Comparison of ENCODE assay signal across 16 mouse cellular contexts in genomic region chr4:153547871-153548270, GRCm38 (mm10).
A peak's percentile ranks its signal among the peaks of the same experiment; 100 is the strongest.
DNase-seq lines count a peak whose midpoint lies in the region; ATAC-seq and TF ChIP-seq lines count a peak whose summit lies in the region.
"Had no signal": no experiment of that assay in that cellular context is flagged by ENCODE, and none has a peak within 500 bp of the region (broad histone marks: within the 10 kb centered on the region; RNA-seq: fewer than 3 reads in every experiment).

No protein-coding gene starts in this region.

- H3K4me2 ChIP-seq in lung, postnatal 0 days (replicated peaks; ENCODE audit: low read depth, low read length): no peak overlapping the region
- H3K4me2 ChIP-seq: embryonic facial prominence, embryonic 12.5 days; forebrain, embryonic 13.5 days; heart, embryonic 15.5 days; hindbrain, embryonic 14.5 days; liver, embryonic 15.5 days had no signal

- peak; percentile 71 for DNase-seq in brain, adult 2 months (ENCODE audit: low read depth, low spot score)
- peak; percentile 28 to 67 for DNase-seq in frontal cortex, adult 2 months (ENCODE audit: extremely low spot score in 1 of 2, low spot score in 1 of 2)
- peak; percentile 16 to 18 for DNase-seq in layer of hippocampus, postnatal 25 days (ENCODE audit: extremely low spot score in 1 of 2, low spot score in 1 of 2)
- peak; percentile 61 to 64 for DNase-seq in right cerebral cortex, adult 2 months (ENCODE audit: low spot score in 2 of 2)
- DNase-seq in lung, postnatal 0 days (ENCODE audit: low spot score): no peak
- DNase-seq in limb, embryonic 10.5 days (ENCODE audit: low spot score): no peak
- no peak for DNase-seq in kidney, adult 8-10 months
- DNase-seq: adrenal gland, postnatal 14 days; cerebellum, adult 11-12 months; kidney, adult 18-20 months; lung, postnatal 36 days had no signal

- no peak for TF ChIP-seq CTCF in lung, postnatal 0 days (IDR thresholded peaks at IDR 0.05)

- no peak overlapping the region for H3K9ac ChIP-seq in lung, postnatal 0 days (replicated peaks; ENCODE audit: low read depth)
- H3K9ac ChIP-seq: embryonic facial prominence, embryonic 12.5 days; forebrain, embryonic 13.5 days; heart, embryonic 15.5 days; hindbrain, embryonic 14.5 days; liver, embryonic 15.5 days had no signal

- H3K27me3 ChIP-seq in lung, postnatal 0 days (replicated peaks; ENCODE audit: insufficient read depth, low read length): no peaks in the 10 kb centered on the region
- peaks cover 12% of the 10 kb centered on the region; the same call in 1 of the 2 replicates for H3K27me3 ChIP-seq in limb, embryonic 10.5 days (ENCODE audit: low read depth, poor library complexity, severe bottlenecking)
- H3K27me3 ChIP-seq: embryonic facial prominence, embryonic 12.5 days; heart, embryonic 15.5 days; liver, embryonic 15.5 days had no signal

- H3K9me3 ChIP-seq in lung, postnatal 0 days (ENCODE audit: low read length): no peaks in the 10 kb centered on the region
- no peaks in the 10 kb centered on the region for H3K9me3 ChIP-seq in limb, embryonic 10.5 days (replicated peaks)
- H3K9me3 ChIP-seq: embryonic facial prominence, embryonic 12.5 days; forebrain, embryonic 13.5 days; heart, embryonic 15.5 days; liver, embryonic 15.5 days had no signal

- no peak for TF ChIP-seq EP300 in lung, postnatal 0 days (IDR thresholded peaks at IDR 0.05)

- no peak for ATAC-seq in lung, postnatal 0 days
- ATAC-seq: forebrain, embryonic 13.5 days had no signal

- 73% methylated on average over 13 of the region's 13 CpGs for WGBS in lung, postnatal 0 days
- WGBS in limb, embryonic 10.5 days: 92% methylated on average over 13 of the region's 13 CpGs

- H3K36me3 ChIP-seq in lung, postnatal 0 days (ENCODE audit: insufficient read depth, low read length): no peaks in the 10 kb centered on the region
- no peaks in the 10 kb centered on the region for H3K36me3 ChIP-seq in limb, embryonic 10.5 days
- H3K36me3 ChIP-seq: embryonic facial prominence, embryonic 12.5 days; heart, embryonic 15.5 days; liver, embryonic 15.5 days had no signal

- no peak overlapping the region for H3K27ac ChIP-seq in lung, postnatal 0 days (ENCODE audit: low read length)
- H3K27ac ChIP-seq in limb, embryonic 10.5 days: no peak overlapping the region
- H3K27ac ChIP-seq: embryonic facial prominence, embryonic 12.5 days; forebrain, embryonic 13.5 days; heart, embryonic 15.5 days; hindbrain, embryonic 14.5 days; liver, embryonic 15.5 days had no signal

- H3K4me1 ChIP-seq in lung, postnatal 0 days (ENCODE audit: insufficient read depth, low read depth, low read length): no peaks in the 10 kb centered on the region
- H3K4me1 ChIP-seq in limb, embryonic 10.5 days: peaks cover 15% of the 10 kb centered on the region
- H3K4me1 ChIP-seq: embryonic facial prominence, embryonic 12.5 days; heart, embryonic 15.5 days; liver, embryonic 15.5 days had no signal

- no peak overlapping the region for H3K4me3 ChIP-seq in lung, postnatal 0 days (ENCODE audit: low read depth, low read length)
- no peak overlapping the region for H3K4me3 ChIP-seq in limb, embryonic 10.5 days
- H3K4me3 ChIP-seq: embryonic facial prominence, embryonic 12.5 days; forebrain, embryonic 13.5 days; heart, embryonic 15.5 days; liver, embryonic 15.5 days had no signal

Comparison
In these comparisons a context has a peak if more than half of its experiments do, and no peak if none do; other contexts are left out.
1. DNase-seq: peak in brain, adult 2 months (single experiment), frontal cortex, adult 2 months (2 of 2), layer of hippocampus, postnatal 25 days (2 of 2) and right cerebral cortex, adult 2 months (2 of 2); none in lung, postnatal 0 days (single experiment), limb, embryonic 10.5 days (single experiment) and kidney, adult 8-10 months (0 of 2).